Mouse (Mus musculus) liver, adult 2 months (tissue): ENCODE measurements at regions not wholly inside any gene's neighbourhood (a gene's known extent, or its start where the extent isn't known, plus 50 kb on each side); places are given as distances from the start of the nearest gene placed in this dataset.

Source experiments
- DNase-seq: peaks from one replicate; pipeline ENCODE4 v3.0.0-alpha.2; 2011; ENCODE audit warnings: low read depth, low spot score; ENCODE audit errors: extremely low read depth
- H3K27ac ChIP-seq: fragments of 200-500 bp; replicated peaks from 2 replicates; pipeline ENCODE4 v1.5.1; 2012; ENCODE audit warnings: low read depth, mild to moderate bottlenecking, control low read depth, inconsistent platforms, low read length; ENCODE audit not compliant: insufficient read depth
- H3K27me3 ChIP-seq: fragments of 200-500 bp; 2 replicates; pipeline ENCODE4 v1.6.1; 2012; ENCODE audit warnings: mild to moderate bottlenecking, moderate library complexity, low read length, inconsistent platforms; ENCODE audit not compliant: control insufficient read depth, insufficient read depth
- H3K36me3 ChIP-seq: fragments of 200-500 bp; 2 replicates; pipeline ENCODE4 v1.6.1; 2012; ENCODE audit warnings: low read length, inconsistent platforms; ENCODE audit not compliant: control insufficient read depth, insufficient read depth
- H3K4me1 ChIP-seq: fragments of 200-500 bp; 2 replicates; pipeline ENCODE4 v1.6.1; 2011; ENCODE audit warnings: low read length; ENCODE audit not compliant: control insufficient read depth, insufficient read depth
- H3K4me3 ChIP-seq: fragments of 200-500 bp; 2 replicates; pipeline ENCODE4 v1.5.1; 2011; ENCODE audit warnings: low read depth, mild to moderate bottlenecking, control low read depth, low read length, moderate library complexity; ENCODE audit not compliant: insufficient read depth
- H3K79me2 ChIP-seq: fragments of 200-500 bp; 2 replicates; pipeline ENCODE4 v1.6.1; 2012; ENCODE audit warnings: inconsistent platforms, mild to moderate bottlenecking, low read length, moderate library complexity; ENCODE audit not compliant: control insufficient read depth, insufficient read depth
- H3K9ac ChIP-seq: fragments of 200-500 bp; 2 replicates; pipeline ENCODE4 v1.6.1; 2012; ENCODE audit warnings: low read depth, mild to moderate bottlenecking, control low read depth, inconsistent platforms, low read length
- CTCF ChIP-seq: fragments of 200-500 bp; IDR thresholded peaks from 2 replicates; pipeline ENCODE4 v1.5.1; 2011; ENCODE audit warnings: low read depth, low read length, control low read depth
- POLR2A ChIP-seq: fragments of 200-500 bp; IDR thresholded peaks from 2 replicates; pipeline ENCODE4 v1.6.1; 2011; ENCODE audit warnings: low read length, control low read depth; ENCODE audit not compliant: insufficient read depth; ENCODE audit errors: extremely low read depth
- WGBS: fragments of 180-500 bp; shearing (Covaris S2); methylation state at CpG from one replicate; pipeline ENCODE4 v1.1.7; 2018; 5-methylcytosine and 5-hydroxymethylcytosine counted together

GRCm38 (mm10) chr1:39095901-39096300, 97.6 kb upstream of the Npas2 start:
- H3K27me3 ChIP-seq: no peaks in the 10 kb centered on the region
- H3K9ac ChIP-seq: no peak overlapping the region
- WGBS: 95% methylated on average over 8 of the region's 8 CpGs
- TF ChIP-seq POLR2A: no peak
- no peak for TF ChIP-seq CTCF
- H3K4me1 ChIP-seq: peaks cover 2% of the 10 kb centered on the region; the same call in 1 of the 2 replicates
- H3K79me2 ChIP-seq: no peaks in the 10 kb centered on the region
- H3K36me3 ChIP-seq: no peaks in the 10 kb centered on the region
- DNase-seq: no peak
- no peak overlapping the region for H3K4me3 ChIP-seq
- H3K27ac ChIP-seq: no peak overlapping the region

GRCm38 (mm10) chr1:39096726-39097125, 96.8 kb upstream of the Npas2 start:
- H3K27me3 ChIP-seq: no peaks in the 10 kb centered on the region
- WGBS: 69% methylated on average over 3 of the region's 3 CpGs
- no peak for TF ChIP-seq CTCF
- no peak for TF ChIP-seq POLR2A
- no peaks in the 10 kb centered on the region for H3K4me1 ChIP-seq
- no peak overlapping the region for H3K4me3 ChIP-seq
- no peaks in the 10 kb centered on the region for H3K79me2 ChIP-seq
- no peak for DNase-seq
- H3K27ac ChIP-seq: no peak overlapping the region
- no peak overlapping the region for H3K9ac ChIP-seq
- no peaks in the 10 kb centered on the region for H3K36me3 ChIP-seq

- WGBS: 93% methylated on average over 10 of the region's 10 CpGs
- no peak for DNase-seq
- no peak overlapping the region for H3K4me3 ChIP-seq
Observed at GRCm38 (mm10) chr1:39097499-39097898, 96.0 kb upstream of the Npas2 start.

GRCm38 (mm10) chr1:39098154-39098553, 95.4 kb upstream of the Npas2 start:
- H3K36me3 ChIP-seq: no peaks in the 10 kb centered on the region
- no peak overlapping the region for H3K9ac ChIP-seq
- H3K79me2 ChIP-seq: no peaks in the 10 kb centered on the region
- 99% methylated on average over 5 of the region's 5 CpGs for whole genome bisulfite sequencing
- no peak for DNase-seq
- peaks cover 7% of the 10 kb centered on the region; the same call in 1 of the 2 replicates for H3K4me1 ChIP-seq
- no peaks in the 10 kb centered on the region for H3K27me3 ChIP-seq
- H3K4me3 ChIP-seq: no peak overlapping the region
- H3K27ac ChIP-seq: no peak overlapping the region
- TF ChIP-seq CTCF (no peak), POLR2A (no peak)

More at GRCm38 (mm10) chr1:39097499-39097898, 96.0 kb upstream of the Npas2 start:
- TF ChIP-seq CTCF (no peak), POLR2A (no peak)
- Histone ChIP-seq H3K27me3 (no peaks in the 10 kb centered on the region), H3K79me2 (no peaks in the 10 kb centered on the region), H3K36me3 (no peaks in the 10 kb centered on the region), H3K27ac (no peak overlapping the region), H3K4me1 (peaks cover 3% of the 10 kb centered on the region; the same call in 1 of the 2 replicates), H3K9ac (no peak overlapping the region)

GRCm38 (mm10) chr1:39099246-39099645, 94.3 kb upstream of the Npas2 start:
- no peak for TF ChIP-seq POLR2A
- no peak for TF ChIP-seq CTCF

GRCm38 (mm10) chr1:39100492-39100891, 93.0 kb upstream of the Npas2 start:
- TF ChIP-seq CTCF (no peak), POLR2A (no peak)
- Histone ChIP-seq H3K27me3 (no peaks in the 10 kb centered on the region), H3K27ac (no peak overlapping the region), H3K9ac (no peak overlapping the region), H3K36me3 (no peaks in the 10 kb centered on the region), H3K4me1 (peaks cover 18% of the 10 kb centered on the region), H3K79me2 (no peaks in the 10 kb centered on the region), H3K4me3 (no peak overlapping the region)
- DNase-seq: no peak

More at GRCm38 (mm10) chr1:39099246-39099645, 94.3 kb upstream of the Npas2 start:
- Histone ChIP-seq H3K36me3 (no peaks in the 10 kb centered on the region), H3K4me3 (no peak overlapping the region), H3K27me3 (no peaks in the 10 kb centered on the region), H3K27ac (no peak overlapping the region), H3K79me2 (no peaks in the 10 kb centered on the region), H3K4me1 (peaks cover 13% of the 10 kb centered on the region), H3K9ac (no peak overlapping the region)
- WGBS: 82% methylated on average over 7 of the region's 7 CpGs
- DNase-seq: no peak
